Mouse (Mus musculus): ENCODE results near the gene Mast3.

Mast3 gene

GRCm38 (mm10) chr8:70780093-70780492 is 24.8 kb downstream of the Mast3 start:
- no peak for DNase-seq (ENCODE audit: extremely low read depth, insufficient read length, low spot score)

- DNase-seq (ENCODE audit: extremely low read depth, insufficient read length, low spot score): peak; percentile 96
Measured at GRCm38 (mm10) chr8:70776496-70777444, 28.1 kb downstream of the Mast3 start, which contains the start of gene Pik3r2. Pik3r2 (minus strand) TSS chr8:70776713.

- DNase-seq (ENCODE audit: extremely low read depth, insufficient read length, low spot score): peak; percentile 63
Measured at GRCm38 (mm10) chr8:70775851-70776495, 28.9 kb downstream of the Mast3 start.

GRCm38 (mm10) chr8:70775227-70775626 is 29.6 kb downstream of the Mast3 start:
- no peak for DNase-seq (ENCODE audit: extremely low read depth, insufficient read length, low spot score)

- DNase-seq (ENCODE audit: extremely low read depth, insufficient read length, low spot score): peak; percentile 84
Measured at GRCm38 (mm10) chr8:70774740-70775139, 30.1 kb downstream of the Mast3 start.

- peak; percentile 89 for DNase-seq (ENCODE audit: extremely low read depth, insufficient read length, low spot score)
Measured at GRCm38 (mm10) chr8:70773833-70774232, 31.0 kb downstream of the Mast3 start.

GRCm38 (mm10) chr8:70773410-70773809 is 31.4 kb downstream of the Mast3 start:
- DNase-seq (ENCODE audit: extremely low read depth, insufficient read length, low spot score): no peak

GRCm38 (mm10) chr8:70772890-70773289 is 32.0 kb downstream of the Mast3 start:
- peak; percentile 59 for DNase-seq (ENCODE audit: extremely low read depth, insufficient read length, low spot score)

GRCm38 (mm10) chr8:70772075-70772474 is 32.8 kb downstream of the Mast3 start:
- DNase-seq (ENCODE audit: extremely low read depth, insufficient read length, low spot score): no peak

DNA sequence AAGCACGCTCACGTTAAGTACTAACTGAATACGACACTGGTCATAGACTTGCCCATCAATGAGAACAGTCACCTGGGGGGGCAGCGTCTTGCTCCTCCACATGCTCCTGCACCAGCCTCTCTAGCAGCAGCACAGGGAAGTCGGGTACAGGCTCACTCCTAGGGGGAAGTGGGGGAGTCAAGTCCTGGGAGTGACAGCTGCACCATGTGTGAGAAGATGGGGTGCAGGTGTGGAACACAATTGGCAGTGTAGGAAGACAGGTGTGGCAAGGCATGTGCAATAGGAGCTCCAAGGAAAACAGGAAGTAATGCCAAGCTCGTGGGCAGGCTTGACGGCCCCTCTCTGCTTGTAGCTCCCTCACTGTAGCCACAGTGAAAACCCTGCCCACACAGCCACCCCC is 33.6 kb downstream of the Mast3 start:
- no peak for DNase-seq (ENCODE audit: extremely low read depth, insufficient read length, low spot score)

DNA sequence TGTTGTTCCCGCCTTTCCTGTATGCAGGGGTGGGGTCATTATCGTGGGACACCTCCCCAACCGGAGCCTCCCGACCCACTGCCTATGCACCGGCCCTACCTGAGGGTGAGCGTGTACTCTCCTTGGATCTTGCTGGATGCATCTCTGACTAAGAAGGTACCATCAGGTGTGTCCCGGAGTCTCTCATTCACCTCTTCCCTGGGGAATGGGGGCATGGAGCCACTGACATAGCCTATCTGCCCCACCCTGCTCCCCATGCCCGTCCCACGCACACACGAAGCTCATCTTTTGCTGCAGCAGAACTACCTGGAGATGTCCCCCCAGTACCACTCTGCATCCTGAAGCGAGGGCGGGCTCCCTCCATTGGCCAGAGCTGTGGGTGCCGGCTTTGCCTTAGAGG is 34.1 kb downstream of the Mast3 start:
- no peak for DNase-seq (ENCODE audit: extremely low read depth, insufficient read length, low spot score)

GRCm38 (mm10) chr8:70769858-70770257 is 35.0 kb downstream of the Mast3 start:
- DNase-seq (ENCODE audit: extremely low read depth, insufficient read length, low spot score): no peak

DNA sequence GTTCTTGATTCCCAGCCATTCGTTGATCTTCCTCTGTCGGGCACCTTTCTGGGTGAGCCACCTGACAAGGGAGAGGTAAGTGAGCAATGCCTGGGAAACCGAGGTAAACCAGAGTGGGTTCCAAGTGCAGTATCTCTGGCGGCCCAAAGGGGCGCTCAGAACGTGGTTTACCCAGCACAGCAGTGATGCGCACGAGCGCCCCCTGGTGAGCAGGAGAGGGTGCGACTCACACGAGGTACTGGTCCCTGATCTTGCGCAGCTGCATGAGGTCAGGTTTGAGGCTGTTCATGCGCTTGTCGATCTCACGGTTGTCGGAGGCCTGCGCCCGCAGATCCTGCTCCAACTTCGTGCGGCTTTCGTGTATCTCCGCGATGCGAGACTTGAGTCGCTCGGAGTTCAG is 35.5 kb downstream of the Mast3 start:
- peak; percentile 81 for DNase-seq (ENCODE audit: extremely low read depth, insufficient read length, low spot score)

DNA sequence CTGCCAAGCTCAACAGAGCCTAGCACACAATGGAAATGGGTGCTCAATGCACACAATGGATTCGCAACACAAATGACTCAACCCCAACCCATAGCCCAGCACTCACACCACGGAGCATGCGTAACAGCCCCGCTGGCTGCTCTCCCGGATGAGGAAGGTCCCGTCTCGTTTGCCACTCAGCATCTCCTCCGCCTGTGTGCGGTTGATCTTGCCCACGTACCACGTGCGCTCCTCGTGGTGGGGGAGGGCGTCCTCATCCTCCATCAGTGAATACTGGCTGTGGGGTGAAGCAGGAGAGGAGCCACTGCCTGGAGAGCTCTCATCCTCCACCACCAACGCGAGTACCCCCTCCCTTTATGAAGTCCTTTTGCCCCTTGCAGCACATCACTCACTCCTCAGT is 35.9 kb downstream of the Mast3 start:
- no peak for DNase-seq (ENCODE audit: extremely low read depth, insufficient read length, low spot score)

DNA sequence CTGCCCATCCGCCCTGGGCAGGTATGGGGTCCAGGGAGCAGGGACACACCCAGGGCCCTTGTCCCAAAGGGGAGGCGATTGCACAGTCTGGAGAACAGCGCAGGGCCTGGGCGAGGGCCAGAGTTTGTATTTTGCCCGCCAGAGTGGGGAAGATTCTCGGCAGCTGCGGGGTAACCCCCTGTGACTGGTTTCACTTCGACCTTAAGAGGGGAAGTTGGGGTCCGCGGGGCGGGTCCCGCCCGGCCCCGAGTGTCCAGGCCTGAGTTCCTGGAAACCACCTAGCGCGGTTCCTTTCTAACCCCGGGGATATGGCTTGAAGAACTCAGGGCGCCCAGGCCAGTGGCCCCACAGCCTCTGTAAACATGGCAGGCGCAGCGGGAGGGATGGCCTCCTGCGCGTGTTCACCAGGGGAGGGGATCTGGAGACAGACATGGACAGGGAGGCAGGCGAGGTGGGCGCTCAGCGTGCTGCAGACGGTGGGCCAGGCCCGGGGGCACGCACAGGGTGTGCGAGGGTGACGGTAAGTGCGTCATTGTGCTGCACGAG is 36.5 kb downstream of the Mast3 start:
- DNase-seq (ENCODE audit: extremely low read depth, insufficient read length, low spot score): no peak

GRCm38 (mm10) chr8:70767503-70767902 is 37.4 kb downstream of the Mast3 start:
- DNase-seq (ENCODE audit: extremely low read depth, insufficient read length, low spot score): no peak

- peak; percentile 88 for DNase-seq (ENCODE audit: extremely low read depth, insufficient read length, low spot score)
Measured at GRCm38 (mm10) chr8:70766571-70767440, 38.0 kb downstream of the Mast3 start.

GRCm38 (mm10) chr8:70765838-70766570 is 38.9 kb downstream of the Mast3 start:
- peak; percentile 71 for DNase-seq (ENCODE audit: extremely low read depth, insufficient read length, low spot score)

GRCm38 (mm10) chr8:70765329-70765728 is 39.5 kb downstream of the Mast3 start:
- DNase-seq (ENCODE audit: extremely low read depth, insufficient read length, low spot score): no peak

DNA sequence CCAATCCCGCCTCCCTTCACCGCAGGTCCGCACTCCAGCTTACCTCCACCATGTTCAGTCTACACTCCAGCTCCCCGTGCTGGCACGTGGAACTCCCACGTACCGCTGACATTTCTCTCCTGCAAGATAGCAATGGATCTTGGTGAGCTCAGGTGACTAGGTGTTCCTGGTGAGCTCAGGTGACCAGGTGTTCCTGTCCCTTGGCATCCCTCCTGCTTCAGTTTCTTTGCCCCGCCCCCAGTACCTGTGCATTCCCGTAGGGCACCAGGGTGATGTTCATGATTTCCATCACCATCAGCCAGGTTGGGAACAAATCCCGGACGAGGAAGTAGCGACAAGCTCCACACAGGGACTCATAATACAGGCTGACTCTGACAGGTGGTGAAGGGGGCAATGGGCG is 40.2 kb downstream of the Mast3 start:
- no peak for DNase-seq (ENCODE audit: extremely low read depth, insufficient read length, low spot score)

Measured in 3134 (cell line).